ENCODE assay signal across 10 mouse cellular contexts in genomic region chr7:27360749-27361148, GRCm38 (mm10). TPM values are rescaled to one million over a fixed set of nuclear protein-coding genes. Genes with fewer than 3 reads are reported as not detected.
DNase-seq lines count a peak whose midpoint lies in the region; ATAC-seq and TF ChIP-seq lines count a peak whose summit lies in the region.
"Had no signal": no experiment of that assay in that cellular context is flagged by ENCODE, and none has a peak within 500 bp of the region (broad histone marks: within the 10 kb centered on the region; RNA-seq: fewer than 3 reads in every experiment).

No protein-coding gene starts in this region.

- H3K4me1 ChIP-seq in megakaryocyte, embryonic 14.5 days = peaks cover 62% of the 10 kb centered on the region
- peaks cover 20% of the 10 kb centered on the region for H3K4me1 ChIP-seq in limb, embryonic 12.5 days (replicated peaks)
- H3K4me1 ChIP-seq in neural tube, embryonic 14.5 days (ENCODE audit: control insufficient read depth, insufficient read depth, low read length) = no peaks in the 10 kb centered on the region

- H3K9me3 ChIP-seq in megakaryocyte, embryonic 14.5 days = peaks cover 3% of the 10 kb centered on the region; the same call in 1 of the 2 replicates
- no peaks in the 10 kb centered on the region for H3K9me3 ChIP-seq in limb, embryonic 12.5 days
- no peaks in the 10 kb centered on the region for H3K9me3 ChIP-seq in neural tube, embryonic 14.5 days (ENCODE audit: control insufficient read depth, low read length)

- peaks cover 26% of the 10 kb centered on the region for H3K27me3 ChIP-seq in megakaryocyte, embryonic 14.5 days (replicated peaks)
- H3K27me3 ChIP-seq in limb, embryonic 12.5 days = peaks cover 68% of the 10 kb centered on the region
- peaks cover 35% of the 10 kb centered on the region for H3K27me3 ChIP-seq in neural tube, embryonic 14.5 days (ENCODE audit: control insufficient read depth, insufficient read depth, low read length)

- DNase-seq in gastrocnemius, adult 2 months = no peak
- no peak for DNase-seq in gastrocnemius, postnatal 25 days
- DNase-seq in cerebellum, postnatal 25 days = no peak

- TF ChIP-seq CTCF in gastrocnemius, adult 2 months (IDR thresholded peaks at IDR 0.05) = no peak

- intact Hi-C loops in gastrocnemius, adult 2 months (cut with DNase I) = no loop called here

- ATAC-seq in megakaryocyte, adult 5-6 weeks (ENCODE audit: poor library complexity, severe bottlenecking) = no peak
- no peak for ATAC-seq in limb, embryonic 12.5 days (ENCODE audit: insufficient number of reproducible peaks, insufficient read depth, low FRiP score, low TSS enrichment, low read depth)
- no peak for ATAC-seq in neural tube, embryonic 14.5 days (ENCODE audit: low read depth)
- ATAC-seq in megakaryocyte progenitor cell, adult 5-6 weeks (replicated peaks; ENCODE audit: poor library complexity) = no peak

- no peak overlapping the region for H3K9ac ChIP-seq in limb, embryonic 12.5 days (replicated peaks)
- H3K9ac ChIP-seq in neural tube, embryonic 14.5 days (replicated peaks; ENCODE audit: low read depth, low read length) = no peak overlapping the region

- H3K4me3 ChIP-seq in gastrocnemius, adult 2 months = peak overlapping the region; percentile 71
- peak overlapping the region; percentile 92 for H3K4me3 ChIP-seq in megakaryocyte, embryonic 14.5 days (replicated peaks)
- H3K4me3 ChIP-seq in limb, embryonic 12.5 days (replicated peaks) = peak overlapping the region; percentile 55; the same call in 1 of the 2 replicates
- H3K4me3 ChIP-seq in neural tube, embryonic 14.5 days (ENCODE audit: low read depth, low read length) = no peak overlapping the region

- H3K4me2 ChIP-seq in limb, embryonic 12.5 days = peak overlapping the region; percentile 74
- H3K4me2 ChIP-seq in neural tube, embryonic 14.5 days (ENCODE audit: low read depth, low read length) = peak overlapping the region; percentile 66; the same call in 1 of the 2 replicates

- H3K36me3 ChIP-seq in megakaryocyte, embryonic 14.5 days (replicated peaks; ENCODE audit: low read length) = no peaks in the 10 kb centered on the region
- H3K36me3 ChIP-seq in limb, embryonic 12.5 days = no peaks in the 10 kb centered on the region
- no peaks in the 10 kb centered on the region for H3K36me3 ChIP-seq in neural tube, embryonic 14.5 days (ENCODE audit: control insufficient read depth, insufficient read depth, low read length)

- 55% methylated on average over 6 of the region's 6 CpGs for WGBS in limb, embryonic 12.5 days
- WGBS in neural tube, embryonic 14.5 days = 57% methylated on average over 6 of the region's 6 CpGs

- H3K27ac ChIP-seq in gastrocnemius, adult 2 months = no peak overlapping the region
- no peak overlapping the region for H3K27ac ChIP-seq in limb, embryonic 12.5 days
- no peak overlapping the region for H3K27ac ChIP-seq in neural tube, embryonic 14.5 days (ENCODE audit: low read depth, low read length)

RNA-seq across cellular contexts. Expression of gene Gm20479, which starts 3.5 kb away (rescaled TPM):
- total RNA-seq in gastrocnemius, adult 2 months (2021) = not detected
- not detected for total RNA-seq in gastrocnemius, postnatal 25 days (2021)
- 1.4 and 7.6 TPM in 2 replicates for polyA plus RNA-seq in megakaryocyte, embryonic 14.5 days (2012; ENCODE audit: insufficient read depth, low replicate concordance)
- not detected in 2 replicates for total RNA-seq in megakaryocyte, adult 5-6 weeks (2015)
- not detected in 2 replicates for total RNA-seq in megakaryocyte, adult 5-6 weeks (2017)
- polyA plus RNA-seq in limb, embryonic 12.5 days (2016; fragmentation: Nextera tagmentation; extraction: Ambion mirVana) = 0.42 TPM in 1 of 2 replicates, not detected in the other
- polyA plus RNA-seq in neural tube, embryonic 14.5 days (2014; fragmentation: Nextera tagmentation; extraction: Ambion mirVana) = not detected in 2 replicates
- total RNA-seq in megakaryocyte progenitor cell, adult 5-6 weeks (2015) = not detected in 2 replicates
- total RNA-seq in megakaryocyte progenitor cell, adult 5-6 weeks (2017) = not detected in 2 replicates
- total RNA-seq: gastrocnemius, postnatal 4 days; left cerebral cortex, postnatal 36 days had no signal

RNA-seq across cellular contexts. Expression of gene Shkbp1, which starts 4.9 kb away (rescaled TPM):
- 1 to 10 TPM; 2.3 to 2.8 TPM for total RNA-seq in gastrocnemius, adult 2 months (2021)
- total RNA-seq in gastrocnemius, postnatal 25 days (2021) = 1 to 10 TPM in 1 of 2 experiments, under 1 TPM in 1; 1.00 to 3.1 TPM
- polyA plus RNA-seq in megakaryocyte, embryonic 14.5 days (2012; ENCODE audit: insufficient read depth, low replicate concordance) = 214 and 344 TPM in 2 replicates
- 42.6 and 43.6 TPM in 2 replicates for total RNA-seq in megakaryocyte, adult 5-6 weeks (2015)
- 30.9 and 34.0 TPM in 2 replicates for total RNA-seq in megakaryocyte, adult 5-6 weeks (2017)
- 59.5 and 59.9 TPM in 2 replicates for polyA plus RNA-seq in limb, embryonic 12.5 days (2016; fragmentation: Nextera tagmentation; extraction: Ambion mirVana)
- 29.6 and 35.6 TPM in 2 replicates for polyA plus RNA-seq in neural tube, embryonic 14.5 days (2014; fragmentation: Nextera tagmentation; extraction: Ambion mirVana)
- total RNA-seq in megakaryocyte progenitor cell, adult 5-6 weeks (2015) = 18.8 and 23.9 TPM in 2 replicates
- 10.7 and 11.0 TPM in 2 replicates for total RNA-seq in megakaryocyte progenitor cell, adult 5-6 weeks (2017)

RNA-seq across cellular contexts. Expression of gene Ltbp4, which starts 23.3 kb away (rescaled TPM):
- 10 to 100 TPM; 48.0 to 81.2 TPM for total RNA-seq in gastrocnemius, adult 2 months (2021)
- total RNA-seq in gastrocnemius, postnatal 25 days (2021) = 10 to 100 TPM; 69.4 to 77.8 TPM
- polyA plus RNA-seq in megakaryocyte, embryonic 14.5 days (2012; ENCODE audit: insufficient read depth, low replicate concordance) = 0.28 TPM in 1 of 2 replicates, not detected in the other
- not detected in 2 replicates for total RNA-seq in megakaryocyte, adult 5-6 weeks (2015)
- not detected in 2 replicates for total RNA-seq in megakaryocyte, adult 5-6 weeks (2017)
- polyA plus RNA-seq in limb, embryonic 12.5 days (2016; fragmentation: Nextera tagmentation; extraction: Ambion mirVana) = 15.2 and 15.8 TPM in 2 replicates
- 5.8 and 11.5 TPM in 2 replicates for polyA plus RNA-seq in neural tube, embryonic 14.5 days (2014; fragmentation: Nextera tagmentation; extraction: Ambion mirVana)
- total RNA-seq in megakaryocyte progenitor cell, adult 5-6 weeks (2015) = 0.05 TPM in 1 of 2 replicates, not detected in the other
- not detected in 2 replicates for total RNA-seq in megakaryocyte progenitor cell, adult 5-6 weeks (2017)

Comparison
In these comparisons a context has a peak if more than half of its experiments do, and no peak if none do; other contexts are left out.
1. RNA of gene Ltbp4, which starts 23.3 kb away (total RNA-seq): 48.0 to 81.2 TPM in gastrocnemius, adult 2 months and 69.4 to 77.8 TPM in gastrocnemius, postnatal 25 days; 0.05 TPM in megakaryocyte progenitor cell, adult 5-6 weeks and not detected in megakaryocyte, adult 5-6 weeks; every median in the first group is over 10 times any median in the second.